Mouse (Mus musculus) E14TG2a.4 (cell line): ENCODE results near the gene Tigd3.

ENCODE experiments used
- CTCF ChIP-seq: conservative IDR thresholded peaks from 2 replicates; pipeline ENCODE4 v1.5.1; 2014; ENCODE audit warnings: low read length
- NANOG ChIP-seq: IDR thresholded peaks from 2 replicates; pipeline ENCODE4 v1.6.1; 2014; ENCODE audit warnings: borderline replicate concordance, low read length, mixed read lengths

DNA sequence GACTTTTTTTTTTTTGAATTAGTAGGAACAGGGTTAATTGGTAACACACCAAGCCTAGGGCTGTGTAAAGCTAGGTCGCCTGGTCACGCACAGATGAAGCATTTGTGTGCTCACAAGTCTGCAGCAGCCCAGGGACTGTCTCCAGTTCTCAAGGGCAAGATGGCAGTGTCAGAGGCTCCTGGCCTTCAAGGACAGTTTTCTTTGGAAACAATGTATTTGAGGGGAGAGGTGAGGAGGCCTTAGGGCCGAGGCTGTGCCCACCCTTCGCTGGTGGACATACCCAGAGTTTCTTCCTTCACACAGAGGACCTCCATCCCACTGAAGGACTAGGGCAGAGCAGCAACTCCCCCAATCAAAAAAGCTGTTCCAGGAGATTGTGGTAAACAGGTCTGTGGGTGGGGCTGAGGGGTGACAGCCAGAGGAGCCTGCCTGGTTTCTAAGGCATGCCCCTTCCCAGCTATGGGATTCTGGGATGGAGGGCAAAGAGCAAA is 46.6 kb downstream of the Tigd3 start:
- TF ChIP-seq CTCF (no peak), NANOG (peak; percentile 8; the same call in 1 of the 2 replicates)
